Mouse (Mus musculus): ENCODE data around the gene Crmp1. TPM values are rescaled to one million over a fixed set of nuclear protein-coding genes. Genes with fewer than 3 reads are reported as not detected.

Gene Crmp1
- polyA plus RNA-seq, 1 experiment from 2014 or later = 0.13 TPM

- no peak for ATAC-seq
- no peaks in the 10 kb centered on the region for H3K9me3 ChIP-seq (ENCODE audit: low read length)
- no peak for DNase-seq
- H3K36me3 ChIP-seq (replicated peaks; ENCODE audit: insufficient read depth, low read length) = no peaks in the 10 kb centered on the region
- peaks cover 63% of the 10 kb centered on the region for H3K27me3 ChIP-seq (ENCODE audit: insufficient read depth, low read length)
- peak overlapping the region; percentile 19; the same call in 1 of the 2 replicates for H3K4me3 ChIP-seq (ENCODE audit: low read depth, low read length)
- TF ChIP-seq CTCF (IDR thresholded peaks at IDR 0.05; ENCODE audit: low read depth) (no peak), EP300 (IDR thresholded peaks at IDR 0.05; ENCODE audit: low read depth) (no peak)
- H3K4me1 ChIP-seq (ENCODE audit: insufficient read depth) = 0 out of 2 replicates have a peak, but pooled peaks cover 4% of the 10 kb centered on the region
- H3K9ac ChIP-seq (replicated peaks) = no peak overlapping the region
- no peak overlapping the region for H3K27ac ChIP-seq (ENCODE audit: low read depth)
- H3K4me2 ChIP-seq (ENCODE audit: low read depth, low read length) = peak overlapping the region; percentile 58
- 3% methylated on average over 27 of the region's 37 CpGs for WGBS (ENCODE audit: insufficient replicate concordance)
These were observed 4.6 kb downstream of the Crmp1 start for GRCm38 (mm10) chr5:37246138-37246910.

GRCm38 (mm10) chr5:37247456-37247855 is 5.7 kb downstream of the Crmp1 start:
- TF ChIP-seq CTCF (IDR thresholded peaks at IDR 0.05; ENCODE audit: low read depth) (no peak), EP300 (IDR thresholded peaks at IDR 0.05; ENCODE audit: low read depth) (no peak)

DNA sequence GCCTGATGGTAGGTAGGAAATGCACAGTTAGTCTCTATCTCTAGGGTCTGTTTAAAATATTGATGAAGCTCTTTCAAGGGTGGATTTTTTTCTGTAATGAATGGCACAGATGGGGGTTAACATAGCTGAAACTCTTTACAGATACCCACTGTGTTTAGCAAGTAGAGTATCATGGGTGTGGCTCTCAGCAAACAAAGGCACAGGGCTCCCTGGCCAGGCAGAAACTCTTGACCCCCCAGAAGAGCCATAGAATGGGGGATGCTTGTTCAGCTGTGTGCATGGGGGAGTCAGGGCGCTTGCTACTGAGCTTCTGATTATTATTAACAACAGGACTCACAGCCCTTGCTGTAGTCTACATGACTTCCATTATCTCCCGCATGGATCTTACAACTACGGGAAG is 7.1 kb downstream of the Crmp1 start:
- ATAC-seq (no peak), DNase-seq (no peak)
- H3K4me3 ChIP-seq (ENCODE audit: low read depth, low read length) = no peak overlapping the region
- no peaks in the 10 kb centered on the region for H3K4me1 ChIP-seq (ENCODE audit: insufficient read depth)
- TF ChIP-seq CTCF (IDR thresholded peaks at IDR 0.05; ENCODE audit: low read depth) (no peak), EP300 (IDR thresholded peaks at IDR 0.05; ENCODE audit: low read depth) (no peak)
- H3K4me2 ChIP-seq (ENCODE audit: low read depth, low read length) = no peak overlapping the region
- no peak overlapping the region for H3K9ac ChIP-seq (replicated peaks)
- WGBS (ENCODE audit: insufficient replicate concordance) = 78% methylated on average over 3 of the region's 3 CpGs
- H3K9me3 ChIP-seq (ENCODE audit: low read length) = no peaks in the 10 kb centered on the region
- H3K36me3 ChIP-seq (replicated peaks; ENCODE audit: insufficient read depth, low read length) = no peaks in the 10 kb centered on the region
- peaks cover 38% of the 10 kb centered on the region for H3K27me3 ChIP-seq (ENCODE audit: insufficient read depth, low read length)
- H3K27ac ChIP-seq (ENCODE audit: low read depth) = no peak overlapping the region

More at GRCm38 (mm10) chr5:37247456-37247855, 5.7 kb downstream of the Crmp1 start:
- Histone ChIP-seq H3K4me3 (ENCODE audit: low read depth, low read length) (no peak overlapping the region), H3K9ac (replicated peaks) (no peak overlapping the region), H3K4me1 (ENCODE audit: insufficient read depth) (no peaks in the 10 kb centered on the region), H3K9me3 (ENCODE audit: low read length) (no peaks in the 10 kb centered on the region), H3K27ac (ENCODE audit: low read depth) (no peak overlapping the region), H3K27me3 (ENCODE audit: insufficient read depth, low read length) (peaks cover 52% of the 10 kb centered on the region), H3K36me3 (replicated peaks; ENCODE audit: insufficient read depth, low read length) (no peaks in the 10 kb centered on the region), H3K4me2 (ENCODE audit: low read depth, low read length) (no peak overlapping the region)
- ATAC-seq (no peak), DNase-seq (no peak)
- WGBS (ENCODE audit: insufficient replicate concordance) = 40% methylated on average over 4 of the region's 4 CpGs

- 67% methylated on average over 3 of the region's 3 CpGs for WGBS (ENCODE audit: insufficient replicate concordance)
- no peaks in the 10 kb centered on the region for H3K4me1 ChIP-seq (ENCODE audit: insufficient read depth)
- H3K27me3 ChIP-seq (ENCODE audit: insufficient read depth, low read length) = peaks cover 10% of the 10 kb centered on the region
- DNase-seq (no peak), ATAC-seq (no peak)
- TF ChIP-seq CTCF (IDR thresholded peaks at IDR 0.05; ENCODE audit: low read depth) = no peak
- no peak for TF ChIP-seq EP300 (IDR thresholded peaks at IDR 0.05; ENCODE audit: low read depth)
- no peak overlapping the region for H3K4me3 ChIP-seq (ENCODE audit: low read depth, low read length)
- H3K36me3 ChIP-seq (replicated peaks; ENCODE audit: insufficient read depth, low read length) = no peaks in the 10 kb centered on the region
- H3K4me2 ChIP-seq (ENCODE audit: low read depth, low read length) = no peak overlapping the region
- H3K9ac ChIP-seq (replicated peaks) = no peak overlapping the region
- no peaks in the 10 kb centered on the region for H3K9me3 ChIP-seq (ENCODE audit: low read length)
- no peak overlapping the region for H3K27ac ChIP-seq (ENCODE audit: low read depth)
These were observed 9.9 kb downstream of the Crmp1 start for GRCm38 (mm10) chr5:37251596-37251995.

GRCm38 (mm10) chr5:37252101-37252804 is 10.5 kb downstream of the Crmp1 start:
- TF ChIP-seq EP300 (IDR thresholded peaks at IDR 0.05; ENCODE audit: low read depth) (no peak), CTCF (IDR thresholded peaks at IDR 0.05; ENCODE audit: low read depth) (no peak)
- no peak overlapping the region for H3K27ac ChIP-seq (ENCODE audit: low read depth)
- no peak overlapping the region for H3K4me3 ChIP-seq (ENCODE audit: low read depth, low read length)
- 72% methylated on average over 9 of the region's 9 CpGs for WGBS (ENCODE audit: insufficient replicate concordance)
- peaks cover 6% of the 10 kb centered on the region; the same call in 1 of the 2 replicates for H3K27me3 ChIP-seq (ENCODE audit: insufficient read depth, low read length)
- ATAC-seq (no peak), DNase-seq (no peak)
- no peaks in the 10 kb centered on the region for H3K9me3 ChIP-seq (ENCODE audit: low read length)
- H3K4me1 ChIP-seq (ENCODE audit: insufficient read depth) = no peaks in the 10 kb centered on the region
- no peaks in the 10 kb centered on the region for H3K36me3 ChIP-seq (replicated peaks; ENCODE audit: insufficient read depth, low read length)
- H3K9ac ChIP-seq (replicated peaks) = no peak overlapping the region
- H3K4me2 ChIP-seq (ENCODE audit: low read depth, low read length) = no peak overlapping the region

DNA sequence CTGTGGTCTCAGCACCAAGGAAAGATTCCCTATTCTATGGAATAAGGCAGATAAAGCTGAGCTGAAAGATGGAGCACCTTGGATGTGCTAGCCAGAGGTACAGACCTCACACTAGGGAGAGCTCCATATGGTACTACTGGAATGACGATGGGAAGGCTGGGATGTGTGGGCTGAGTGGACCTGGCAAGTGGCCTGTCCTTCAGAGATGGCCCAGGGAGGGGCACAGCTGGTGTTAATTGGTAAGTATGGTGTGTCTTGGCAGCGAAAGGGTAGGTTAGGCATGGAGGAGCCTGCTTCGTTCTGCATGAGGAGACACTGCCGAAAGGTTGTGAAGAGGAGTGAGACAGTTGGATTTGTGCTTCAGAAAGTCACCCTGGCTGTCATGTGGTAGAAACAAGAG is 12.8 kb downstream of the Crmp1 start:
- Histone ChIP-seq H3K36me3 (replicated peaks; ENCODE audit: insufficient read depth, low read length) (no peaks in the 10 kb centered on the region), H3K4me2 (ENCODE audit: low read depth, low read length) (no peak overlapping the region), H3K4me1 (ENCODE audit: insufficient read depth) (no peaks in the 10 kb centered on the region), H3K9ac (replicated peaks) (no peak overlapping the region), H3K27ac (ENCODE audit: low read depth) (no peak overlapping the region), H3K9me3 (ENCODE audit: low read length) (no peaks in the 10 kb centered on the region), H3K27me3 (ENCODE audit: insufficient read depth, low read length) (no peaks in the 10 kb centered on the region), H3K4me3 (ENCODE audit: low read depth, low read length) (no peak overlapping the region)
- no peak for ATAC-seq
- no peak for DNase-seq
- WGBS (ENCODE audit: insufficient replicate concordance) = 75% methylated on average over 4 of the region's 4 CpGs
- no peak for TF ChIP-seq CTCF (IDR thresholded peaks at IDR 0.05; ENCODE audit: low read depth)
- TF ChIP-seq EP300 (IDR thresholded peaks at IDR 0.05; ENCODE audit: low read depth) = no peak
